Mouse (Mus musculus): ENCODE data around the gene Ttc33.

DNA sequence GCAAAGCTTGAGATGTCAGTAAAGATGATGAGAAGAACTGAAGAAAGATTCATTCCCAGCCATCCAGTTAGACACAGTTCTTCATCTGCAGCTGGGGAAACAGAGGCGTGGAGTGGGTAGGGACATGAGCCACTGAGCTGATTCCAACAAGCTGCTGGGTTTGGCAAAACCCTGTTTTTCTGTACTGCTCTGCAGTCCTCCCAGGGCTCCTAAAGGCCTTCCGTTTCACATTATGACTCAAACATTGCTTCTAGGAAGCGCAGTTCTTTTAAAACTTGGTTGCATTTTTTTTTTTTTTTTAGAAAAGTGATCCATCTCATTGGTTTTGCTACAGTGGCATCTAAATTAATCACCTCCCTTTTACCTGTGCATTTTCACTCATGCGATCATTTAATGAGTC is 53.2 kb downstream of the Ttc33 start:
- TF ChIP-seq USF1 (IDR thresholded peaks at IDR 0.05; ENCODE audit: low read depth, low read length), result no peak
- TF ChIP-seq TAL1 (IDR thresholded peaks at IDR 0.05; ENCODE audit: low read length), result no peak
- TF ChIP-seq CTCF (IDR thresholded peaks at IDR 0.05 in 2 of 3, conservative IDR thresholded peaks at IDR 0.05 in 1 of 3; ENCODE audit: control insufficient read depth in 1 of 3, insufficient read depth in 1 of 3, low read depth in 2 of 3, low read length in 3 of 3, poor library complexity in 1 of 3, severe bottlenecking in 1 of 3), result no peak
- TF ChIP-seq ZNF384 (IDR thresholded peaks at IDR 0.05; ENCODE audit: low read depth, low read length), result no peak
- TF ChIP-seq NRF1 (IDR thresholded peaks at IDR 0.05; ENCODE audit: insufficient read depth, low read depth, low read length, poor library complexity, severe bottlenecking), result no peak
- no peak for TF ChIP-seq POLR2A (IDR thresholded peaks at IDR 0.05; ENCODE audit: control insufficient read depth in 1 of 2, insufficient read depth in 1 of 2, low read depth in 1 of 2, low read length in 2 of 2, poor library complexity in 1 of 2)
- TF ChIP-seq HCFC1 (IDR thresholded peaks at IDR 0.05; ENCODE audit: low read depth, low read length), result no peak
- no peak for TF ChIP-seq GABPA (IDR thresholded peaks at IDR 0.05; ENCODE audit: low read depth, low read length)
- no peak for TF ChIP-seq USF2 (IDR thresholded peaks at IDR 0.05; ENCODE audit: borderline replicate concordance in 1 of 2, insufficient read depth in 1 of 2, low read depth in 1 of 2, low read length in 2 of 2)
- TF ChIP-seq CHD2 (IDR thresholded peaks at IDR 0.05; ENCODE audit: low read length), result no peak
